Mouse (Mus musculus): ENCODE data around the gene Olfr406. TPM values are rescaled to one million over a fixed set of nuclear protein-coding genes. Genes with fewer than 3 reads are reported as not detected.

Gene Olfr406
- total RNA-seq (2012; rRNA removed) (not detected in 2 replicates), total RNA-seq (2014; rRNA removed) (not detected in 2 replicates), polyA plus RNA-seq (2012; ENCODE audit: insufficient read length, low read depth) (not detected in 2 replicates)

- dilution Hi-C loops (cut with MboI; ENCODE audit: extremely low pct_ligation_motif_present, extremely low pct_unique_long_range_greater_than_20kb, low sequenced_read_pairs): no loop called here
- H3K4me1 ChIP-seq (ENCODE audit: control insufficient read depth in 1 of 2, insufficient read depth in 2 of 2): no peaks in the 10 kb centered on the region
- DNase-seq (ENCODE audit: extremely low read depth): no peak
- H3K4me2 ChIP-seq (ENCODE audit: insufficient read depth, low read depth, poor library complexity, severe bottlenecking): no peak within 1 kb of the TSS
- no peak within 1 kb of the TSS for H3K4me3 ChIP-seq (replicated peaks in 1 of 3; ENCODE audit: low read depth in 2 of 3, low read length in 2 of 3, poor library complexity in 1 of 3)
- H3K27me3 ChIP-seq (replicated peaks): peaks cover 54% of the 10 kb centered on the region
- no peak for TF ChIP-seq NRF1 (IDR thresholded peaks at IDR 0.05; ENCODE audit: low read depth, low read length)
- TF ChIP-seq ZC3H11A (IDR thresholded peaks at IDR 0.05; ENCODE audit: low read depth, low read length): no peak
- TF ChIP-seq ZNF384 (IDR thresholded peaks at IDR 0.05; ENCODE audit: low read depth, low read length): no peak
- TF ChIP-seq POLR2AphosphoS2 (IDR thresholded peaks at IDR 0.05; ENCODE audit: low read depth, low read length): no peak
- no peak for TF ChIP-seq USF2 (conservative IDR thresholded peaks at IDR 0.05; ENCODE audit: low read depth, low read length)
- TF ChIP-seq MAX (IDR thresholded peaks at IDR 0.05; ENCODE audit: low read length): no peak
- TF ChIP-seq RAD21 (IDR thresholded peaks at IDR 0.05; ENCODE audit: low read depth, low read length): no peak
- TF ChIP-seq KAT2A (IDR thresholded peaks at IDR 0.05; ENCODE audit: insufficient replicate concordance, low read length): no peak
- TF ChIP-seq IRF4 (IDR thresholded peaks at IDR 0.05; ENCODE audit: low read depth, low read length): no peak
- in situ Hi-C loops (cut with MboI; ENCODE audit: low pct_ligation_motif_present, low pct_unique_long_range_greater_than_20kb, low sequenced_read_pairs): no loop called here
- no peaks in the 10 kb centered on the region for H3K9me3 ChIP-seq (replicated peaks; ENCODE audit: low read length)
- no peak within 1 kb of the TSS for H3K27ac ChIP-seq (ENCODE audit: insufficient read depth, low read depth)
- H3K9ac ChIP-seq (ENCODE audit: insufficient read depth, low read depth): no peak within 1 kb of the TSS
- no peaks in the 10 kb centered on the region for H3K36me3 ChIP-seq (replicated peaks in 1 of 2; ENCODE audit: control insufficient read depth in 1 of 2, insufficient read depth in 1 of 2, low read length in 1 of 2)
- H3K79me2 ChIP-seq (replicated peaks; ENCODE audit: control insufficient read depth, extremely low read depth, insufficient read depth, poor library complexity, severe bottlenecking): no peaks in the 10 kb centered on the region
Observed at GRCm38 (mm10) chr11:74259508-74259907, at the start of gene Olfr406. Olfr406 (plus strand) TSS chr11:74259808.

- in situ Hi-C loops (cut with MboI; ENCODE audit: low pct_ligation_motif_present, low pct_unique_long_range_greater_than_20kb, low sequenced_read_pairs): no loop called here
- dilution Hi-C loops (cut with MboI; ENCODE audit: extremely low pct_ligation_motif_present, extremely low pct_unique_long_range_greater_than_20kb, low sequenced_read_pairs): no loop called here
- no peak for DNase-seq (ENCODE audit: extremely low read depth)
Observed at GRCm38 (mm10) chr11:74211279-74211678, 48.3 kb upstream of the Olfr406 start, which contains the start of gene Olfr43. Olfr43 (minus strand) TSS chr11:74211379.

GRCm38 (mm10) chr11:74241201-74241600 is 18.4 kb upstream of the Olfr406 start:
- no peak overlapping the region for H3K27ac ChIP-seq (ENCODE audit: insufficient read depth, low read depth)
- H3K4me2 ChIP-seq (ENCODE audit: insufficient read depth, low read depth, poor library complexity, severe bottlenecking): no peak overlapping the region
- H3K9ac ChIP-seq (ENCODE audit: insufficient read depth, low read depth): no peak overlapping the region
- dilution Hi-C loops (cut with MboI; ENCODE audit: extremely low pct_ligation_motif_present, extremely low pct_unique_long_range_greater_than_20kb, low sequenced_read_pairs) (no loop called here), in situ Hi-C loops (cut with MboI; ENCODE audit: low pct_ligation_motif_present, low pct_unique_long_range_greater_than_20kb, low sequenced_read_pairs) (no loop called here)
- H3K27me3 ChIP-seq (replicated peaks): peaks cover 34% of the 10 kb centered on the region
- H3K4me1 ChIP-seq (ENCODE audit: control insufficient read depth in 1 of 2, insufficient read depth in 2 of 2): no peaks in the 10 kb centered on the region
- no peak overlapping the region for H3K4me3 ChIP-seq (replicated peaks in 1 of 3; ENCODE audit: low read depth in 2 of 3, low read length in 2 of 3, poor library complexity in 1 of 3)
- H3K36me3 ChIP-seq (replicated peaks in 1 of 2; ENCODE audit: control insufficient read depth in 1 of 2, insufficient read depth in 1 of 2, low read length in 1 of 2): no peaks in the 10 kb centered on the region
- no peak for DNase-seq (ENCODE audit: extremely low read depth)
- no peaks in the 10 kb centered on the region for H3K9me3 ChIP-seq (replicated peaks; ENCODE audit: low read length)
- TF ChIP-seq USF2 (conservative IDR thresholded peaks at IDR 0.05; ENCODE audit: low read depth, low read length): no peak
- no peak for TF ChIP-seq MXI1 (IDR thresholded peaks at IDR 0.05; ENCODE audit: low read depth, low read length)
- TF ChIP-seq ZKSCAN1 (IDR thresholded peaks at IDR 0.05; ENCODE audit: borderline replicate concordance, low read depth, low read length): no peak
- TF ChIP-seq JUND (conservative IDR thresholded peaks at IDR 0.05; ENCODE audit: low read depth, low read length): no peak
- no peak for TF ChIP-seq SIN3A (IDR thresholded peaks at IDR 0.05; ENCODE audit: low read length)
- no peaks in the 10 kb centered on the region for H3K79me2 ChIP-seq (replicated peaks; ENCODE audit: control insufficient read depth, extremely low read depth, insufficient read depth, poor library complexity, severe bottlenecking)

More at GRCm38 (mm10) chr11:74211279-74211678, 48.3 kb upstream of the Olfr406 start, which contains the start of gene Olfr43:
- H3K27ac ChIP-seq (ENCODE audit: insufficient read depth, low read depth): no peak within 1 kb of the TSS
- no peak for TF ChIP-seq IRF4 (IDR thresholded peaks at IDR 0.05; ENCODE audit: low read depth, low read length)
- TF ChIP-seq ETS1 (conservative IDR thresholded peaks at IDR 0.05; ENCODE audit: low read depth, low read length): no peak
- no peak for TF ChIP-seq MAZ (IDR thresholded peaks at IDR 0.05; ENCODE audit: low read depth, low read length)
- TF ChIP-seq MAX (IDR thresholded peaks at IDR 0.05; ENCODE audit: low read length): no peak
- no peak for TF ChIP-seq ZC3H11A (IDR thresholded peaks at IDR 0.05; ENCODE audit: low read depth, low read length)
- TF ChIP-seq POLR2A (IDR thresholded peaks at IDR 0.05; ENCODE audit: low read depth, low read length): no peak
- no peak for TF ChIP-seq JUND (conservative IDR thresholded peaks at IDR 0.05; ENCODE audit: low read depth, low read length)
- no peak for TF ChIP-seq MYC (IDR thresholded peaks at IDR 0.05; ENCODE audit: low read depth, low read length)
- no peak for TF ChIP-seq USF2 (conservative IDR thresholded peaks at IDR 0.05; ENCODE audit: low read depth, low read length)
- TF ChIP-seq NRF1 (IDR thresholded peaks at IDR 0.05; ENCODE audit: low read depth, low read length): no peak
- TF ChIP-seq POLR2AphosphoS2 (IDR thresholded peaks at IDR 0.05; ENCODE audit: low read depth, low read length): no peak
- no peak for TF ChIP-seq GABPA (IDR thresholded peaks at IDR 0.05; ENCODE audit: insufficient replicate concordance, low read depth, low read length)
- no peak for TF ChIP-seq MXI1 (IDR thresholded peaks at IDR 0.05; ENCODE audit: low read depth, low read length)
- no peaks in the 10 kb centered on the region for H3K36me3 ChIP-seq (replicated peaks in 1 of 2; ENCODE audit: control insufficient read depth in 1 of 2, insufficient read depth in 1 of 2, low read length in 1 of 2)
- no peaks in the 10 kb centered on the region for H3K9me3 ChIP-seq (replicated peaks; ENCODE audit: low read length)
- peaks cover 72% of the 10 kb centered on the region for H3K27me3 ChIP-seq (replicated peaks)
- no peak within 1 kb of the TSS for H3K4me2 ChIP-seq (ENCODE audit: insufficient read depth, low read depth, poor library complexity, severe bottlenecking)
- H3K4me3 ChIP-seq (replicated peaks in 1 of 3; ENCODE audit: low read depth in 2 of 3, low read length in 2 of 3, poor library complexity in 1 of 3): no peak within 1 kb of the TSS
- no peaks in the 10 kb centered on the region for H3K79me2 ChIP-seq (replicated peaks; ENCODE audit: control insufficient read depth, extremely low read depth, insufficient read depth, poor library complexity, severe bottlenecking)
- H3K9ac ChIP-seq (ENCODE audit: insufficient read depth, low read depth): no peak within 1 kb of the TSS
- H3K4me1 ChIP-seq (ENCODE audit: control insufficient read depth in 1 of 2, insufficient read depth in 2 of 2): no peaks in the 10 kb centered on the region

Data from CH12.LX (cell line).